Mouse (Mus musculus) liver, embryonic 14.5 days (tissue): ENCODE data around the gene Ska3. TPM values are rescaled to one million over a fixed set of nuclear protein-coding genes. Genes with fewer than 3 reads are reported as not detected.

Experiments
- ATAC-seq: fragments of 200-750 bp; cut with Nextera tagmentation; 2 replicates; pipeline ENCODE4 v1.8.0; 2017; ENCODE audit warnings: moderate number of reproducible peaks, mild to moderate bottlenecking, moderate library complexity; ENCODE audit not compliant: insufficient read depth
- DNase-seq, 3 experiments: peaks; one replicate each; pipeline ENCODE4 v3.0.0-alpha.2; 2012 to 2013; ENCODE audit warnings: low read depth in 3 of 3, low spot score in 3 of 3
- H3K27ac ChIP-seq: fragments of 300-500 bp; sonication (generic); 2 replicates; pipeline ENCODE4 v1.5.1; 2014; ENCODE audit warnings: moderate library complexity, mild to moderate bottlenecking, control low read depth, inconsistent platforms
- H3K27me3 ChIP-seq: fragments of 300-500 bp; sonication (generic); 2 replicates; pipeline ENCODE4 v1.6.1; 2014; ENCODE audit warnings: mild to moderate bottlenecking, low read length, moderate library complexity; ENCODE audit not compliant: control insufficient read depth, insufficient read depth
- H3K36me3 ChIP-seq: fragments of 300-500 bp; sonication (generic); replicated peaks from 2 replicates; pipeline ENCODE4 v1.6.1; 2014; ENCODE audit warnings: low read depth; ENCODE audit not compliant: control insufficient read depth, insufficient read depth
- H3K4me1 ChIP-seq, 2 experiments: fragments of 200-500 bp in 1 of 2; fragments of 300-500 bp in 1 of 2; sonication (generic) in 1 of 2; replicated peaks; 2 replicates each; pipeline ENCODE4 v1.6.1; 2012 to 2014; ENCODE audit warnings: antibody characterized with exemption in 1 of 2, inconsistent platforms in 1 of 2, low read length in 1 of 2; ENCODE audit not compliant: control insufficient read depth in 2 of 2, insufficient read depth in 2 of 2
- H3K4me2 ChIP-seq: fragments of 300-500 bp; sonication (generic); 2 replicates; pipeline ENCODE4 v1.6.1; 2014; ENCODE audit warnings: low read depth, mild to moderate bottlenecking, control low read depth, moderate library complexity
- H3K4me3 ChIP-seq, 2 experiments: fragments of 200-500 bp in 1 of 2; fragments of 300-500 bp in 1 of 2; sonication (generic) in 1 of 2; 2 replicates each; pipeline ENCODE4 v1.5.1; 2012 to 2014; ENCODE audit warnings: low read depth in 2 of 2, low read length in 2 of 2, mild to moderate bottlenecking in 2 of 2, control low read depth in 1 of 2, inconsistent platforms in 1 of 2, moderate library complexity in 1 of 2; ENCODE audit not compliant: insufficient read depth in 1 of 2
- H3K9ac ChIP-seq: fragments of 300-500 bp; sonication (generic); replicated peaks from 2 replicates; pipeline ENCODE4 v1.6.1; 2014; ENCODE audit warnings: mild to moderate bottlenecking, control low read depth, moderate library complexity
- H3K9me3 ChIP-seq: fragments of 300-500 bp; sonication (generic); 2 replicates; pipeline ENCODE4 v1.6.1; 2016; ENCODE audit warnings: low read length, mixed read lengths; ENCODE audit not compliant: control insufficient read depth
- CTCF ChIP-seq: IDR thresholded peaks from 2 replicates; pipeline ENCODE4 v1.5.1; 2016; ENCODE audit warnings: antibody characterized with exemption, low read depth, control low read depth
- EP300 ChIP-seq: IDR thresholded peaks from 2 replicates; pipeline ENCODE4 v1.6.1; 2016; ENCODE audit warnings: antibody characterized with exemption, low read depth
- WGBS: fragments of 180-500 bp; shearing (Covaris S2); extraction: QIAGEN DNeasy Blood & Tissue Kit; methylation state at CpG from one replicate; pipeline ENCODE4 v1.1.7; 2014; ENCODE audit not compliant: insufficient replicate concordance; 5-methylcytosine and 5-hydroxymethylcytosine counted together
- polyA plus RNA-seq, 2 experiments: library from polyadenylated mRNA; depleted of rRNA in 1 of 2; stranded (reverse) in 1 of 2; unstranded in 1 of 2; fragments of >200 nt; fragmentation: Nextera tagmentation in 1 of 2; extraction: Ambion mirVana in 1 of 2; gene quantifications; 2 replicates each; pipeline versions ENCODE4 v1.2.1 to v1.2.3; 2012 to 2014

The Ska3 gene
- polyA plus RNA-seq, 2 experiments = 8.1 to 9.6 TPM

GRCm38 (mm10) chr14:57803731-57804130, 22.3 kb downstream of the Ska3 start:
- no peak overlapping the region for H3K27ac ChIP-seq
- DNase-seq (no peak), ATAC-seq (no peak)
- no peaks in the 10 kb centered on the region for H3K27me3 ChIP-seq
- no peak overlapping the region for H3K4me2 ChIP-seq
- H3K9ac ChIP-seq = no peak overlapping the region
- WGBS = 76% methylated on average over 4 of the region's 4 CpGs
- peaks cover 73% of the 10 kb centered on the region for H3K36me3 ChIP-seq
- H3K9me3 ChIP-seq = no peaks in the 10 kb centered on the region
- peaks cover 5 to 11% of the 10 kb centered on the region in 2 experiments for H3K4me1 ChIP-seq
- H3K4me3 ChIP-seq = no peak overlapping the region
- TF ChIP-seq CTCF (no peak), EP300 (no peak)

- TF ChIP-seq CTCF (no peak), EP300 (peak; percentile 51; the same call in 1 of the 2 replicates)
- H3K9ac ChIP-seq = peak within 1 kb of the TSS; percentile 76
- H3K4me2 ChIP-seq = peak within 1 kb of the TSS; percentile 93
- under 1% methylated on average over 99 of the region's 99 CpGs for WGBS
- H3K4me3 ChIP-seq = peak within 1 kb of the TSS; percentile 71 to 78
- DNase-seq = peak; percentile 97 to 98 (median 98)
- peak; percentile 97 for ATAC-seq
- H3K27ac ChIP-seq = peak within 1 kb of the TSS; percentile 76
- H3K9me3 ChIP-seq = no peaks in the 10 kb centered on the region
- H3K4me1 ChIP-seq = peaks cover 9 to 11% of the 10 kb centered on the region in 2 experiments
- H3K36me3 ChIP-seq = peaks cover 27% of the 10 kb centered on the region
- H3K27me3 ChIP-seq = no peaks in the 10 kb centered on the region
Observed at GRCm38 (mm10) chr14:57797991-57798931, 27.7 kb downstream of the Ska3 start, which contains the start of gene Sap18. Gene Sap18 (plus strand): TSS chr14:57798180.

DNA sequence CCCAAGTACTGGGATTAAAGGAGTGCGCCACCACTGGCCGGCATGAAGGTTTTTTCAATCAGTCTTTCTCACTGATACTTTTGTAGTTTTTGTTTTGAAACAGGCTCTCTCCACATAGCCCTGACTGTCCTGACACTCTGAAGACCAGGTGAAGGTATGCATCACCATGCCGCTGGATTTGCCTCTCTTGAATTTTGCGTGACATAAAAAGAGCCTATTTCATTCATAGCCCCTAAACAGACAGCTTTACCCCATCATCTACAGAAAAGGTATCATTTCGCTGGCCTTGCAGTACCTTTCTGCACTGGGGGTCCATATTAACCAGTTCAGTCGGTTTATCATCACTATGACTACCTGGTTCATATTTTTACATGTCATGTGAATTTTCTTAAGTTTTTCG, 28.4 kb downstream of the Ska3 start:
- H3K27ac ChIP-seq = peak overlapping the region; percentile 76
- peaks cover 9 to 11% of the 10 kb centered on the region in 2 experiments for H3K4me1 ChIP-seq
- WGBS = 10% methylated on average over 7 of the region's 7 CpGs
- H3K36me3 ChIP-seq = peaks cover 20% of the 10 kb centered on the region
- ATAC-seq (peak; percentile 21), DNase-seq (no peak)
- no peak for TF ChIP-seq EP300
- peak; percentile 41; the same call in 1 of the 2 replicates for TF ChIP-seq CTCF
- no peaks in the 10 kb centered on the region for H3K27me3 ChIP-seq
- H3K9me3 ChIP-seq = no peaks in the 10 kb centered on the region
- peak overlapping the region; percentile 93 for H3K4me2 ChIP-seq
- H3K9ac ChIP-seq = peak overlapping the region; percentile 69
- peak overlapping the region; percentile 53 to 78 for H3K4me3 ChIP-seq

DNA sequence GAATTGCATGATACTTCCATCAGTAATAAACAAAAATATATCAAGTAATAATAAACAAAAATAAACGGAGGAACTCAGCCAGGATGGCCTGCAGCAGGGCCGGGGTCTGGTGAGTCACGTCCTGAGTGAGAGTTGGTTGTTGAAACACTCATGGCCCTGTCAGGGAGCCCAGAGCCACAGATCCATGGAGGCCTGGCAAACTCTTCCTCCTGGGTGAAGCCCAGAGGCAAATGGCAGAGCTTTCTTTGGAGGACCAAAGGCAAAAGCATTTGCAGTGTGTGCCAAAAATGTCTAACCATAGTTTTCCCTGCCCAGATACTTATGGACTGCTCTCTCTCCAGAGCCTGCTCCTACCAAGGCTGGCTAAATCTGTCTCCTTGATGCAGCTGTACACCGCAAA, 34.8 kb downstream of the Ska3 start:
- no peaks in the 10 kb centered on the region for H3K4me1 ChIP-seq
- H3K36me3 ChIP-seq = no peaks in the 10 kb centered on the region
- no peak overlapping the region for H3K4me2 ChIP-seq
- no peaks in the 10 kb centered on the region for H3K27me3 ChIP-seq
- no peaks in the 10 kb centered on the region for H3K9me3 ChIP-seq
- 68% methylated on average over 4 of the region's 4 CpGs for WGBS
- ATAC-seq = no peak
- DNase-seq = no peak
- no peak overlapping the region for H3K4me3 ChIP-seq
- no peak overlapping the region for H3K27ac ChIP-seq
- TF ChIP-seq CTCF (no peak), EP300 (no peak)
- H3K9ac ChIP-seq = no peak overlapping the region

DNA sequence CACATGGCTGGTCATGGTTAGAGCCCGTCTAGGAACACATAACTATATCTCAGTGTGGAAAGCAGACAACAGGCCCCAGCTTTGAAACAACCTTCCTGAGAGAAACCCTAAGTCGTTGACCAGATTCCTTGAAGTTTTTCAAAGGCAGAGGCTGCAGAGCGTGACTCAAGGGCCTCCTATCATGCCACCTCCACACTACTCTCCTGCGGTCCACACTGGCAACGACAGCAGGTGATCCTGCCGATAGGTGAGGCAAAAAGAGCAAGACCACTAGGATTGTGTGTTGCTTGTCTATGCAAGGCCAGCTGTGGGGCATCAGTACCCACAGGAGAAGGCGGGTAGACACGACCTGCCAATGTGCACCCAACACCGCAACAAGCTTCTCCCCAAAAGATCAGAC, 36.2 kb downstream of the Ska3 start:
- no peak overlapping the region for H3K4me2 ChIP-seq
- H3K27me3 ChIP-seq = no peaks in the 10 kb centered on the region
- TF ChIP-seq CTCF (no peak), EP300 (no peak)
- no peaks in the 10 kb centered on the region for H3K4me1 ChIP-seq
- 77% methylated on average over 9 of the region's 9 CpGs for WGBS
- no peak for ATAC-seq
- no peaks in the 10 kb centered on the region for H3K36me3 ChIP-seq
- DNase-seq = no peak
- H3K4me3 ChIP-seq = no peak overlapping the region
- H3K9me3 ChIP-seq = no peaks in the 10 kb centered on the region
- no peak overlapping the region for H3K9ac ChIP-seq
- no peak overlapping the region for H3K27ac ChIP-seq
